Mouse (Mus musculus) cerebellum, postnatal 14 days (tissue): ENCODE results near the gene Gngt2.

Experiments
- DNase-seq, 2 experiments: peaks; one replicate each; pipeline ENCODE4 v3.0.0; 2021; ENCODE audit warnings: mixed read lengths in 2 of 2

Gene Gngt2

GRCm38 (mm10) chr11:95826317-95827167 lies 10.5 kb upstream of the Gngt2 start:
- DNase-seq = no peak

GRCm38 (mm10) chr11:95827168-95827447 lies 9.9 kb upstream of the Gngt2 start:
- no peak for DNase-seq

GRCm38 (mm10) chr11:95827464-95828085 lies 9.4 kb upstream of the Gngt2 start:
- peak; percentile 85 to 89 for DNase-seq

- DNase-seq = no peak
Measured at GRCm38 (mm10) chr11:95828181-95828964, 8.6 kb upstream of the Gngt2 start.

- DNase-seq = peak in 1 of 2 experiments; percentile 19
Measured at GRCm38 (mm10) chr11:95829526-95830050, 7.4 kb upstream of the Gngt2 start.

GRCm38 (mm10) chr11:95830411-95831275 lies 6.4 kb upstream of the Gngt2 start:
- DNase-seq = peak in 1 of 2 experiments; percentile 22

- DNase-seq = peak in 1 of 2 experiments; percentile 6
Measured at GRCm38 (mm10) chr11:95831276-95831619, 5.8 kb upstream of the Gngt2 start.

GRCm38 (mm10) chr11:95831641-95832040 lies 5.4 kb upstream of the Gngt2 start:
- DNase-seq = peak in 1 of 2 experiments; percentile 53

- peak in 1 of 2 experiments; percentile 35 for DNase-seq
Measured at GRCm38 (mm10) chr11:95832129-95833005, 4.6 kb upstream of the Gngt2 start.

GRCm38 (mm10) chr11:95833006-95833570 lies 3.9 kb upstream of the Gngt2 start:
- no peak for DNase-seq

- no peak for DNase-seq
Measured at GRCm38 (mm10) chr11:95833631-95834142, 3.3 kb upstream of the Gngt2 start.

GRCm38 (mm10) chr11:95834143-95834667 lies 2.8 kb upstream of the Gngt2 start:
- peak in 1 of 2 experiments; percentile 27 for DNase-seq

- DNase-seq = peak in 1 of 2 experiments; percentile 25
Measured at GRCm38 (mm10) chr11:95834742-95835710, 2.0 kb upstream of the Gngt2 start.

- DNase-seq = no peak
Measured at GRCm38 (mm10) chr11:95835832-95836231, 1.2 kb upstream of the Gngt2 start.

GRCm38 (mm10) chr11:95836433-95836832 lies 583 bp upstream of the Gngt2 start:
- DNase-seq = no peak

GRCm38 (mm10) chr11:95838598-95838997 lies 1.6 kb downstream of the Gngt2 start:
- no peak for DNase-seq

- DNase-seq = no peak
Measured at GRCm38 (mm10) chr11:95838999-95839868, 2.2 kb downstream of the Gngt2 start.
